Mouse (Mus musculus): ENCODE measurements around the gene Hamp2.

GRCm38 (mm10) chr7:30957367-30957783 is 32.9 kb upstream of the Hamp2 start:
- TF ChIP-seq GATA1 (IDR thresholded peaks at IDR 0.05; ENCODE audit: low read length) (no peak), TAL1 (IDR thresholded peaks at IDR 0.05; ENCODE audit: low read length) (no peak)

All from erythroblast, embryonic 14.5 days (primary cell).